Mouse (Mus musculus): Measurements from ENCODE around the gene Wtap. TPM values are rescaled to one million over a fixed set of nuclear protein-coding genes. Genes with fewer than 3 reads are reported as not detected.
"Not testable (repeated sequence)": the region's sequence is repeated elsewhere in the genome, so short reads cannot be mapped to it uniquely, and the experiment has no call there.

Gene Wtap
- polyA plus RNA-seq, 2 experiments from 2014 or later, result 110 to 181 TPM

DNA sequence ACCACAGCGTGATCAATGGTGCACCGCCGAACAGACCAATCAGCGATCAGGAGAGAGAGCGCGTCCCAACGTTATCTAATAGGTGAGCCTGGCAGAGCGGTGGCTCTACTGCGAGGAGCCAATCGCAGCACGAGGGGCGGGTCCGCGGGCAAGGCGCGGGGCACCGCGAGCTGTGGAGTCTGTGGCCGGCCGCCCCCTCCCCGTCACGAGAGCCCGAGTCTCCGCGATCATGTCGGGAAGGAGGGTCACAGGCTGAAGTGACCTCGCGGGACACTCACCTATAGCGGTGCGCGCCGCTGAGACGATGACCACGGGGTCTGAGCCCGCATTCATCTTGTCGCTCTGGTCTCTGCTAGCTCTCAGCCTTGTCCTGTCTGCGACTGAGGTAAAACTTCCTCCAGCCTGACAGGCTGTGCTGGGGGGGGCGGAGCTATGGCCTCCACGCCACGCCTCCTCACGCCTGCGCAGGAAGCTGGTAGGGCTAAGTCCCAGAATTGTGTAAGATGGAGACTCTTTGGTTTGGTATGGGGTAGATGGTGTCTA, 33.6 kb downstream of the Wtap start, which contains the start of gene Acat2:
Acat2 (minus strand) TSS at position 417 of the 543 bp plus-strand sequence.
- ATAC-seq, result peak; percentile 98

DNA sequence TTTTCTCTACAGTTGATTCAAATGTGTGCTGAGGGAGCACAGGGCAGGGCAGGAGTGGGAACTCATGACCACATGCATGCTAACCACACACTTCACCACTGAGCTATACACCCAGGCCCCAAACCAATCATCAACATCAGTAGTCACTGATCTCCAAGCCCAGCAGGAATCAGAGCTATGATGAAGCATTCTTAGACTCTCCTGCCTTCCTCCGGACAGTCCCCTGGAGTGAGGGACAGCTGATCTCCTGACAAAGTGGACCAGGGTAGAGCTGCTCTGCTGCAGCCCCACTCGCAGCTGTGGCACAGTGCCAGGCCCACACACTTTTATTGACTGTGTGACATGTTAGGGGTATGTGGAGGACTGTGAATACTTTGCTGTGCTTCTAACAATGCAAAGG, 34.6 kb downstream of the Wtap start:
- not testable (repeated sequence) for ATAC-seq

DNA sequence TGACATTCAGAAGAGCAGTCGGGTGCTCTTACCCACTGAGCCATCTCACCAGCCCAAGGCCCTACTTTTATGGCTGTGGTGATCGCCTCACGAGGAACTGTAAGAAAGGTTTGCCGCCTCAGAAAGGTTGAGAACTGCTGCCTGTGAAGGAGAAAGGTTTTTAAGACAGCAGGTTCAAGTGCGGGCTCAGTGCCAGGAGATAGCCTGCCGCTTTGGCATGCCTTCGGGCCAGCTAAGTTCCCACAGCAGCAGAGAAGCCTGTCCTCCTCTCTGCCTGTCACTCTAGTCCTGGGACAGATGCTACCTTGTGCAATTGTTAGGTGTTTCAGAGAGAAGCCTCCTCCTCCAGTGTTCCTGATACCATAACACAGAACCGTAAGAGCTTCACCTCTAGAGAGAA, 37.3 kb downstream of the Wtap start:
- no peak for ATAC-seq

DNA sequence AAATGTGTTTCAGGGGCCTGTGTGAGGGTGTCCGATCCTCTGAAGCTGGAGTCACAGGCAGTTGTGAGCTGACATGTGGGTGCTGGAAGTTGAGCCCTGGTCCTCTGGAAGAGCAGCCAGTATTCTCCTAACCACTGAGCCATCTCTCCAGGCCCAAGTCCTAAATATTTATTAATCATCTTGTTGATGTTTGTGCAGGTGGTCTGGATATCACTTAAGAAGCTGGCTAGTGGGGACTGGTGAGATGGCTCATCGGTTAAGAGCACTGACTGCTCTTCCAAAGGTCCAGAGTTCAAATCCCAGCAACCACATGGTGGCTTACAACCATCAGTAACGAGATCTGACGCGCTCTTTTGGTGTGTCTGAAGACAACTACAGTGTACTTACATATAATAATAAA, 44.3 kb downstream of the Wtap start:
- ATAC-seq, result no peak

DNA sequence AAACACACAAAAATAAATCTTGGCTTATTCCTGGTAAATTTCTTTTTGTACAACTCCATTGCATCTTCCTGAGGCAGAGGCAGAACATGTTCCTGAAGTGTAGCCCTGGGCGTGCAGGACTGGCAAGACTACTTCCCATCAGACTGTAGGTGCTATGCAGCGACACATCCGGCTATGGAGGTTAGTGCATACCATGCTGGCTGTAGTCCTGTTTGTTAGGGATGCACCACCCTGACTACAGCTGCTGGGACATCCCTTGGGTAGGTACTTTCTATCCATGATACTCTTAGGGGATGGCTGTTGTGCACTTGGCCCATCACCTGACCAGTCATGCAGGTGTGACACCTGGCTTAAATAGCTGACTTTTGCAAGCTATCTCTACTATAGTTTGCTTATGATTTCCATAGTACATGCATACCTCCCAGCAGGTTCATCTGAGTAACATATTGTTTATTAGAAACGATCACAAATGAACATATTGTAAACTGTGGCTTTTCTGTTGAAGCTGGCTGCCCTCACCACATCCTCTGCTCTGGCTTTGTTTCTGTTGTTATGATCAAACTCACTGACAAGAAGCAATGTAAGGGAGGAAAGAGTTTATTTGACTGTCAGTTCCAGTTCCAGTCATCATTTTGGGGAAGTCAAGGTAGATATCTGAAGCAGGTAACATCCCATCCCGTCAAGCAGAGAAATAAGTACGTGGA, 51.4 kb downstream of the Wtap start:
- peak; percentile 77 for ATAC-seq

DNA sequence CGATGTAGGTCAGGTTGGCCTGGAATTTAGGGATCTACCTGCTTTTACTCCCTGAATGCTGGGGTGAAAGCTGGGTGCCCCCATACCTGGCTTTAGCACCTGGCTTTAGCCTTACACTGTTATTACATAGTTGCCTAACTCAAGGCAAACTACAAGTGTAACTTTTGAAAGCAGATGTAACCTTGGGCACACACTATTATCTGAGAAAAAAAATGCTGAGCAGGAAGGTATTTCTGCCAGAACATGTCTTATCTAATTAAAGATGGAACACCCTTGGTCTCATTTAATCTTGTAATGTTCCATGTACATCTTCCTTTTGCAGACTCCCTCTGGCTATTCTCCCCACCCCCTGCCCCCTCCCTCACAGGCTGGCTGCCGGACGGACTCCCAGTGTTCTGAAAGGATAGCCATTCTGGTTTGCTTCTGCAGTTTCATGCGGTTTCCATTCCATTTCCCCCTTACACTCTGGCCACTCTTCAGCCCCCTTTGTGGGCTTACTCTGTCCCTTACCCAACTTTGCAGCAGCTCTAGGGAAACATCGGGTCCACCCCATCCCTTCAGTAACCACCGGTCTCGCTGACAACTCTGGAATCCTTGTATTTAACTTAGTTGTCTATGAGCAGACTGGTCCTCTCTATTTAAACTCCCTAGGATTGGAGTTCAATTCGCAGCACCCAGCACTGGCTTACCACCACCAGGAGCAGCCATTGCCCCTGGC, 52.3 kb downstream of the Wtap start:
- ATAC-seq, result no peak

DNA sequence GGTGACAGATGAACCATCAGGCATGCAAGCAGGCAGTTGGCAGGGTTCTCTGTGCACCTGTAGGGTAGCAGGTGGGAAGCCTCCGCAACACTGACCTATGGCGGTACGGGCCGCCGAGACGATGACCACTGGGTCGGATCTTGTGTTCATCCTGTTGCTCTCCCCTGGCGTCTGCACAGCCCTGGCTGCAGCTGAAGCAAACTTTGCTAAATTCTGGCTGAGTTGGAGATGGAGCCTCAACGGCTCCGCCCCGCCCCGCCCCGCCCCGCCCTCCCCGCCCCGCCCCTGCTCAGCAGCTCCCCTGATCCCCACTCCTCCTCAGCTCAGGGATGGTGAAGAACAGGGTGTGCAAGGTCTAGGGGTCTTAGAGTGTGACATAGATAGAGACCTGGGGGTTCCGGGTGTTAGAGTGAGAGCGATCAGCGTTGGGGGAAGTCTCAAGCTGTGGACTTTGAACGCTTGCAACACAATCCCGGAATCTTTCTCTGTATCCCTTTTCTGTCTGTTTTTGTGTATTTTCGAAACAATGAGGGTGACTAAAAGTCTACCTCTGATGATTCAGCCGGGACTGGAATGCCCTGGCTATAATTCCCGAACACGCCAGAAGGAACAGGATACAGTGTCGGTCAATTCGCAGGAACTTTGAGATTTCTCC, 53.7 kb downstream of the Wtap start, which contains the start of gene Acat3:
Acat3 (minus strand) TSS at position 450 of the 655 bp plus-strand sequence.
- ATAC-seq, result no peak

DNA sequence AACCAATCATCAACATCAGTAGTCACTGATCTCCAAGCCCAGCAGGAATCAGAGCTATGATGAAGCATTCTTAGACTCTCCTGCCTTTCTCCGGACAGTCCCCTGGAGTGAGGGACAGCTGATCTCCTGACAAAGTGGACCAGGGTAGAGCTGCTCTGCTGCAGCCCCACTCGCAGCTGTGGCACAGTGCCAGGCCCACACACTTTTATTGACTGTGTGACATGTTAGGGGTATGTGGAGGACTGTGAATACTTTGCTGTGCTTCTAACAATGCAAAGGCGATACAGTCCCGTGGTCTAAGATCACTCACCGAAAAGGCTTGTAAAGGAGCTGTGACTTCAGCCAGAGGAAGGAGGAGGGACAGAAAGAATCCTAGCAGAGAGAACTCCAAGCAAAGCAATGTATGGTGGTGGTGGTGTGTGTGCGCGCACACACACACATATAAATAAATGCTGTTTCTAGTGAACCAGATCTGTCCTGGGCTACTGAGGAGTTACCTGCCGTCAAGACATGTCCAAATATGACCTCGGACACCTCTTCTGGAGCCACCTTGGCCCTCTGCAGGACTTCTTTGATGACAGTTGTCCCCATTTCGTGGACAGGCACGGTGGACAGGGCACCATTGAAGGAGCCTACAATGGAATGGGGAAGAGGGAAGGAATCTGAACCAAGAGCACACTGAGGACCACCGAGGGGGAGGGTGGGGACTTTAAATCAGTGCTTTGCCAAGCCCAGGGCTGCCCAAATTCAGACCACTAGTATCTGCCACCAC, 54.4 kb downstream of the Wtap start:
- ATAC-seq, result not testable (repeated sequence)

DNA sequence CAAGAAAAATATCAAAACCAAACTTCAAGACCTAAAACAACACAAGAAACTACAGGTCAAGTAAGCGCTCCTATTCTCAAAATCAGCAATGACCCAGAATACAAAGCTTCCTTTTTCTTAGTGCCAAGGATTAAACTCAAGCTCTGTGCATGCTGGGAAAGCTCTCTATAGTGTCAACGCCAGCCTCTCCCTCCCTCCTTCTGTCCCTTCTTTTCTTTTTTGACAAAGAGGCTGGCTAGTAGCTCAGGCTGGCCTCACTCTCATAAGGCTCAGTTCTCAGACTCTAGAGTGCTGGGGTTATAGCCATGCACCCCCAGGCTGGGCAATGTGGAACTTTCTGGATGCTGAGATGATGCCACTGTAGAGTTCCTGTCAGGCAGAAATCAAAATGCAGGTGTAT, 55.9 kb downstream of the Wtap start:
- no peak for ATAC-seq

DNA sequence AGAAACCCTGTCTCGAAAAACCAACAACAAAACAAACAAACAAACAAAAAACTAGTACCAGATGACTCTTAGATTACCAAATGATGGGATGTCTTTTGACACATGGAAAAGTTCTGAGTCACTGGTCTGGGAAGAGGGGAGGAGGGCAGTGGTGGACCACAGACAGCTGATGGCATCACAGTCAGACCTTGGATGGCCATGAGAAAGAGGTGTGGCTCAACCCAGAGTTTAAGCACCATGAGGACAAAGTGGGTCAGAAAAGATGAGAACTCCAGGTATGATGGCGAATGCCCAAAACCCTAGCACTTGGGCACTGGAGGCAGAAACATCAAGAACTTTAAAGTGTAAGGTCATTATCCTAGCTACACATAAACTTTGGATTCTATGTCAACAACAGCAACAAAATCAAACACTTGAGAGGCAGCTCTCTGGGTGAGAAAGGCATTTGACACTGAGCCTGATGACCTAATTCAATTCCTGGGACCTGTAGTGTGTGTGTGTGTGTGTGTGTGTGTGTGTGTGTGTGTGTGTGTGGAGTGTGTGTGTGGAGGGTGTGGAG, 56.5 kb downstream of the Wtap start:
- no peak for ATAC-seq

DNA sequence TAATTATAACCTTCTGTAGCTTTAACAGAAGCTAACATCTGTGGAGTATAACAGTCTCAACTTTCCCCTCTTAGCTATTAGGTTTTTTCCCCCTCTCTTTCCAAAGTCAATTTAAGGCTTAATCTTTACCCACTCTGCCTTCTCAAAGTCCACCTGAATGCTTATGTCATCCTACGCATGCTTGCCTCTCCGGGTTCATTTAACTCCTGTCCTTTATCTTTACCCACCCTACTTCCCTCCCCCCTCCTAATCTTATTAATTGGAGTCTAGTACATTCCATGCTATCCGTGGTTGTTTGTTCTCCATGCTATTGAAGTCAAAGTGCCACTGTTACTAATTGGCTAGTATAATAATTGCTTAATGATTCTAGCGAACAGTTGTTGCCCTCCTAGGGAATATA, 58.2 kb downstream of the Wtap start:
- no peak for ATAC-seq

DNA sequence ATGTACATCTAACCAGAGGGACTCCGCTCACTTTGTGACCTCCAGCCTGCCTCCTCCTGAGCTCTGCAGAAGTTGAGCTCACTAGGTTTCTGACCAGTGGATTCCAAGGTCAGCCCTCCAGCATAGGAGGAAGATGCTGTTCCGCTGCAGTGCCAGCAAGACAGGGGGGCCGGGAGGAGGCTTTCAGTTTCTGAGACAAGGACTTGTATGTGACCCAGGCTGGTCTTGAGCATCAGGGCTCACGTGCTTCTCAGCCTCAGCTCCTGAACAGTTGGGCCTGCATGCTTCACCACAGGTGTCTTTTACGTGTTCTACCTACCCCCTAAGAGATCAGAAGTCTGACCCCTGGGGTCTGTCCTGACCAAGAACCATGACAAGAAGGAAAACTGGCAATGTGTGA, 62.4 kb downstream of the Wtap start:
- ATAC-seq, result not testable (repeated sequence)

DNA sequence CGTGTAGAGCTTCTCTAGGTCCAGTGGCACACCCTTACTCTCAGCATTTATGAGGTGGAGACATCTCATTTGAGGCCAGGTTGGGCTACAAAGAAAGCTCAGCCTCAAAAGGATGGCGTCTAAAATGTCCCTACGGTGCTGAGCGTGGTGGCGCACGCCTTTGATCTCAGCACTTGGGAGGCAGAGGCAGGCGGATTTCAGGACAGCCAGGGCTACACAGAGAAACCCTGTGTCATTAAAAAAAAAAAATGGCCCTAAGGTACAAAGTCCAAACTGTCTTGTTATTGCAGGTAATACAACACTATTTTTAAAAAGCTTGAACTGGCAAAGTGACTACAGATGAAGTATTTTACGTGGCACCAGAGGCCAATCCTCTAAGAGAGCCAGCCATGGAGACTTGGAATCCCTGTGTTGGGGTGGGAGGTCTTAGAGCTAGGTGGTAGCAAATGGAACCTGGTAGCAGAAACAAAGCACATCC, 68.2 kb downstream of the Wtap start:
- no peak for ATAC-seq

DNA sequence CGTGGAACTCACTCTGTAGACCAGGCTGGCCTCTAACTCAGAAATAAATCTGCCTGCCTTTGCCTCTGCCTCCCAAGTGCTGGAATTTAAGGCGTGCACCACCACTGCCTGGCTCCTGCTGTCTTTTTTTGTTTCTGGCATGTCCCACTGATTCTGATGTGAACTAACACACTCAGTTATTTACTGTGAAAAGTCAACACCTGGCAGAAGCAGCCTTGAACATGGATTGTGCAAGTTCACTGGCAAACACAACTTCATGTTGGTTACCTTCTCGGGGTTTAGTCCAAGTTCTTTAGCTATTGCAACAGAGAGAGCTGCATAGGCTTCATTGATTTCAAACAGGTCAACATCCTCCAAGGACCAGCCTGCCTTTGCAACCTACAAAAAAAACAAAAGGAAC, 69.0 kb downstream of the Wtap start:
- ATAC-seq, result no peak

DNA sequence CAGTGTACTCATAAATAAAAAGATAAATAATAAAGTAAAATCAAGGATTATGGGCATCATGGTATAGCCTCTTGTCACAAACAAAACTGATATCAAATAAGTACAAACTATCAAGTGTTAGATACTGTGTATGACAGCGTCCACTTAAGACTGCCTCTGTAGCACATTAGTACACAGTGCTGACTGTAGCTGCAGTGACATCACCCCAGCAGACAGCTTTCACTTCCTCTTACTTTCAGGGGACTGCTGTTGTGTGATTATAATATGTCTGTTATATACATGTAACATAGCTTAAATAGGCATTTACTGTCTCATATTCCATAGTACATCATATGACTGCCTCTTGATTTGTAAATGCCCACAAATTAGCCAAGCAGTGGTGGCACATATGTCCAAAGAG, 72.9 kb downstream of the Wtap start:
- no peak for ATAC-seq

Other genes starting within 250 kb of the Wtap start
- 10 to 100 TPM; 23.9 to 33.2 TPM for gene Igf2r, start 224.5 kb downstream of the Wtap start, polyA plus RNA-seq (2017; shearing (Covaris generic))
- under 1 TPM in 1 of 2 experiments, not detected in 1; 0.26 TPM for gene Mas1, start 126.0 kb downstream of the Wtap start, polyA plus RNA-seq (2017; shearing (Covaris generic))
- gene Mrgprh, start 118.1 kb downstream of the Wtap start, polyA plus RNA-seq (2017; shearing (Covaris generic)), result not detected
- gene Pnldc1, start 83.9 kb downstream of the Wtap start, polyA plus RNA-seq (2017; shearing (Covaris generic)), result 1 to 10 TPM in 1 of 2 experiments, under 1 TPM in 1; 0.62 to 1.2 TPM
- gene Tcp1, start 78.5 kb downstream of the Wtap start, polyA plus RNA-seq (2017; shearing (Covaris generic)), result 100 to 1,000 TPM; 259 to 267 TPM
- gene Mrpl18, start 77.8 kb downstream of the Wtap start, polyA plus RNA-seq (2017; shearing (Covaris generic)), result 100 to 1,000 TPM; 209 to 240 TPM
- under 1 TPM in 1 of 2 experiments, not detected in 1; 0.93 TPM for gene Acat3, start 53.6 kb downstream of the Wtap start, polyA plus RNA-seq (2017; shearing (Covaris generic))
- gene Acat2, start 33.4 kb downstream of the Wtap start, polyA plus RNA-seq (2017; shearing (Covaris generic)), result 10 to 100 TPM; 38.5 to 40.3 TPM
- 10 to 100 TPM; 62.4 to 64.0 TPM for gene Sod2, start 12.7 kb upstream of the Wtap start, polyA plus RNA-seq (2017; shearing (Covaris generic))
- not detected for gene Gpr31b, start 58.1 kb upstream of the Wtap start, polyA plus RNA-seq (2017; shearing (Covaris generic))
- not detected for gene Tcp10b, start 66.9 kb upstream of the Wtap start, polyA plus RNA-seq (2017; shearing (Covaris generic))
- not detected for gene Unc93a, start 137.6 kb upstream of the Wtap start, polyA plus RNA-seq (2017; shearing (Covaris generic))
- gene Smok2a, start 227.0 kb upstream of the Wtap start, polyA plus RNA-seq (2017; shearing (Covaris generic)), result not detected
- gene Smok2b, start 236.1 kb upstream of the Wtap start, polyA plus RNA-seq (2017; shearing (Covaris generic)), result under 1 TPM in 1 of 2 experiments, not detected in 1; 0.28 TPM